Mouse (Mus musculus) layer of hippocampus, adult 8-10 months (tissue): ENCODE measurements around the gene Sp100. TPM values are rescaled to one million over a fixed set of nuclear protein-coding genes. Genes with fewer than 3 reads are reported as not detected.

Experiments used
- DNase-seq, 2 experiments: peaks; one replicate each; pipeline ENCODE4 v3.0.0; 2022; ENCODE audit warnings: low spot score in 2 of 2
- microRNA-seq, 2 experiments: library from miRNA; unstranded; fragments of <30 nt; microRNA quantifications; one replicate each; pipeline ENCODE4 v1.2.0; 2022
- total RNA-seq, 4 experiments: library from RNA; stranded (reverse); gene quantifications; 2 replicates each; pipeline ENCODE4 v1.2.4; 2022

The Sp100 gene
- total RNA-seq, 4 experiments from 2014 or later, result 3.4 to 7.1 (median 5.3) TPM

GRCm38 (mm10) chr1:85746511-85746910 is 96.7 kb downstream of the Sp100 start:
- DNase-seq, result no peak

DNA sequence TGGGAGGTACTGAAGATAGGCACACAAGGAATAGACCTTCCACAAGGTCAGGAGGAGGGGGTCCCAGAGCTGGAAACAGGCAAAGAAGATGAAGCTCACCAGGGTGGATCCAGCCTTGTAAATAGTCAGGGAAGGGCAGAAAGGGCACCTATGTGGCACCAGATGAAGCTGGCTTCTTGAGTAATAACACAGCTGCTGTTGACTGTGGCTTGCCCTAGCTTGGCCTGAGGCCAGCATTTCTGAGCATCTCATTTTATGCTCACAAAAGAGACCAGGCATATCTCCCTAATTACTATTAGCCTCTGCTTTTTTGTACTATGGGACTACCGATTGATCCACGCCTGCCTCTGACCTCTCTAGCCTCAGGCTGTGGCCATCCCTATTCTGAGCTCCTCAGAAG is 100.0 kb downstream of the Sp100 start:
- DNase-seq, result no peak

GRCm38 (mm10) chr1:85750650-85751049 is 100.9 kb downstream of the Sp100 start:
- DNase-seq, result no peak

DNA sequence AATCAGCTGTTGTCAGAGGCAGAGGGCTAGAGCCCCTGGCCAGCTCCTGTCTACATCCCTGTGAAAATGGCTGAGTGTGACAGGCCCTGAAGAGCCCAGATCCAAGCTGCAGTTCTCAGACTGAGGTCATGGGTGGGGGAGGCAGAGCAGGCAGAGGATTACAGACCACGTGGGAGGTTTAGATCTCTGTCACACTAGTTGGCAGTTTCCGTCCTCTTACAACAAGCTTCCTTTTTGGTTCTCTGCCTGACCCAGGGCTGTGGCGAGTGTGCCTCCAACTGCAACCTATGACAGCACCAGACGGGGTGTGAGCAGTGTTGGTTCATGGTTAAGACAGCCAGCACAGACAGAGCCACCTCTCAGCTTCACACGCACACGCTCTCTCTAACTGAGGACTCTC is 101.7 kb downstream of the Sp100 start:
- DNase-seq, result no peak

GRCm38 (mm10) chr1:85751932-85752680 is 102.3 kb downstream of the Sp100 start:
- no peak for DNase-seq

DNA sequence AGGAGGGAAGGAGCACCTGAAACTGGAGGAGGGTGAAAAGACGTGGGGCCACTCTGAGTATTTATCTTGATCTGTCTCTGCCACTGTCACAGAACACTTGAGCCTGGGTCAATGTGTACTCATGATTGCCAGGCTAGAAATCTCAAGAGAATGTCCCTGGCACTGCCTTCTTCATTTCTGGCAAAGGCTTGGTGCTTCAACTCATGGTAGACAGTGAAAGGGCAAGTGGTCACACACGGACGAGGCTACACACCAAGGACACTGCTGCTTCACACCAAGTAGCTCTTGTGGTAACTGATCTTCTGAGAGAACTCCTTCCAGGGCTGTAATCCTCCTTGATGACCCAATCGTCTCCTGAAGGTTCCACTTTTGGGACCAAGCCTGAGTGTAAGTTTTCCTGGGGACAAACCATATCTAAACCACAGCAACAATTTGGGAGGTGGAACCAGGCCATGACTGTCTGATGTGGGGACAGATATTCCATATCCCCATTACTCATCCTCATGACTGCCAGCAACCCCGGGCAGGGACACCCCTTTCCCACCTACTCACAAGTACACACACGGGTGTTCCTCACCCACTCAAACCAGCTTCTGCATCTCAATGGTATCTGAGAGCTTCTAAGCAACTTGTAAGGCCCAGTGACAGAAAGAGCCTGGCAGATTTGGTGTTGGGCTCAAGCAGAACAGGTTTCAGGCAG is 107.9 kb downstream of the Sp100 start:
- peak in 1 of 2 experiments; percentile 11 for DNase-seq

- peak; percentile 7 to 15 for DNase-seq
These were observed 108.6 kb downstream of the Sp100 start for GRCm38 (mm10) chr1:85758231-85758968.

DNA sequence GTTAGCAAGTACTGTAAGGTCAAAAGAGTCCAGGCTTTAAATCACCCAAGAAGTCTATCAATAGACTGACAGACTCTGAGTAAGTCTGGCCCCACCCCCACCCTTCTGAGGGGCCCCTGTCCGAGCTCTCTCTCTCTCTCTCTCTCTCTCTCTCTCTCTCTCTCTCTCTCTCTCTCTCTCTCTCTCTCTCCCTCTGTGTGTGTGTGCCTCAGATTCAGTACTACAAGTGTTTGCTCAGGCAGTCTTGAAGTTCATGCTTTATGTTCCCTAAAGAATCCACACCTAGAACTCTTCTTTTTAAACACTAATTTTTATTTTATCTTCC is 109.1 kb downstream of the Sp100 start:
- DNase-seq, result no peak

Small RNA genes within 50 kb of the gene (microRNA-seq; reads per million reads assigned to microRNA genes)
- 0 to 0.96 reads per million in 2 experiments for gene Mir8096

Other genes starting within 250 kb of the Sp100 start
- not detected for gene G530012D18Rik, start 74.3 kb upstream of the Sp100 start, total RNA-seq
- 1 to 10 TPM in 3 of 4 experiments, under 1 TPM in 1; 0.52 to 5.6 (median 3.4) TPM for gene Sp110, start 51.2 kb upstream of the Sp100 start, total RNA-seq
- 1 to 10 TPM in 3 of 4 experiments, under 1 TPM in 1; 0.26 to 4.3 (median 2.7) TPM for gene Sp140, start 49.6 kb upstream of the Sp100 start, total RNA-seq
- 1 to 10 TPM in 2 of 4 experiments, under 1 TPM in 1, not detected in 1; 0.21 to 1.8 (median 1.5) TPM for gene A630001G21Rik, start 128.7 kb downstream of the Sp100 start, total RNA-seq
- 100 to 1,000 TPM; 128 to 143 (median 137) TPM for gene Cab39, start 143.5 kb downstream of the Sp100 start, total RNA-seq
- 100 to 1,000 TPM; 782 to 804 (median 787) TPM for gene Itm2c, start 244.3 kb downstream of the Sp100 start, total RNA-seq